Mouse (Mus musculus): ENCODE data around the gene Rhox4f. TPM values are rescaled to one million over a fixed set of nuclear protein-coding genes. Genes with fewer than 3 reads are reported as not detected.

Rhox4f gene
- not detected for polyA plus RNA-seq (2014; fragmentation: Illumina TruSeq; extraction: RNeasy Lipid Tissue Mini Kit (QIAGEN cat#74804); ENCODE audit: low read depth, low replicate concordance)

DNA sequence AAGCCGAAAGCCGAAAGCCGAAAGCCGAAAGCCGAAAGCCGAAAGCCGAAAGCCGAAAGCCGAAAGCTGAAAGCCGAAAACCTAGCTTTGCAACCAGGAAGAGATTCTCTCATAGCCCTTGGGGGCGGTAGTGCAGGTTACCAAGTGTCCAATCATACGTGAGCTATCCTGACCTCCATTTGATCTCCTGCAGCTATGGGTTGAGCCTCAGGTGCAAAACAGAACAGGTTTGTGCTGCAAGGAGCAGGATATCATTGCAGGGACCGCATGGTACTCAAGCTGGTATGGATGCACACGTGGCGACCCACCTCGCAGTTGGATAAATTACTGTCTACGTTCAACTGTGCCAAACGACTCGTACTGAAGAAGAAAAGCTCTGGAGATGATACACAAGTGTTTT is at the start of gene Rhox4f:
TSS of gene Rhox4f (minus strand) at position 101 of the 400 bp plus-strand sequence.

DNA sequence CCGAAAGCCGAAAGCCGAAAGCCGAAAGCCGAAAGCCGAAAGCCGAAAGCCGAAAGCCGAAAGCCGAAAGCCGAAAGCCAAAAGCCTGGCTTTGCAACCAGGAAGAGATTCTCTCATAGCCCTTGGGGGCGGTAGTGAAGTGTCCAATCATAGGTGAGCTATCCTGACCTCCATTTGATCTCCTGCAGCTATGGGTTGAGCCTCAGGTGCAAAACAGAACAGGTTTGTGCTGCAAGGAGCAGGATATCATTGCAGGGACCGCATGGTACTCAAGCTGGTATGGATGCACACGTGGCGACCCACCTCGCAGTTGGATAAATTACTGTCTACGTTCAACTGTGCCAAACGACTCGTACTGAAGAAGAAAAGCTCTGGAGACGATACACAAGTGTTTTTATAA is 43.7 kb upstream of the Rhox4f start, which contains the start of gene Rhox4g:
TSS of gene Rhox4g (minus strand) at position 101 of the 400 bp plus-strand sequence.

DNA sequence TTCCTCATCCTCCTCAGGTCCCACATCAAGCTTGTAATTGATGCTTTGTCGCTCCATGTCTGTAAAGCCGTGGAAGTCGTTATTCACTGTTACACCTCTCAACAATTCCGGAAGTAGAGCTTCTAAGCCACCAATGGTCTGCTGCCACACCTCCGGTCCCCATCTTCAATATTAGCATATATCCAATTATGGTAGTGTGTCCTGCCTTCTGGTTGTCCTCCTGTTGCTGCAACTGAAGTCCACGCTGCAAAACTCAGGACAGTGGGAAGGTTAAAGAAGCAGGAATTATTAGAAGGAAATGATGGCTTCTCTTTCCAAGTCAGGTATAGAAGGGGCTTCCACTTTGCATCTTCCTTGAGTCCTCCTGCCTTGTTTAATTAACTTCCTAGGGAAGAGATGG is 35.9 kb upstream of the Rhox4f start, which contains the start of gene Rhox2g:
TSS of gene Rhox2g (minus strand) at position 101 of the 400 bp plus-strand sequence.

DNA sequence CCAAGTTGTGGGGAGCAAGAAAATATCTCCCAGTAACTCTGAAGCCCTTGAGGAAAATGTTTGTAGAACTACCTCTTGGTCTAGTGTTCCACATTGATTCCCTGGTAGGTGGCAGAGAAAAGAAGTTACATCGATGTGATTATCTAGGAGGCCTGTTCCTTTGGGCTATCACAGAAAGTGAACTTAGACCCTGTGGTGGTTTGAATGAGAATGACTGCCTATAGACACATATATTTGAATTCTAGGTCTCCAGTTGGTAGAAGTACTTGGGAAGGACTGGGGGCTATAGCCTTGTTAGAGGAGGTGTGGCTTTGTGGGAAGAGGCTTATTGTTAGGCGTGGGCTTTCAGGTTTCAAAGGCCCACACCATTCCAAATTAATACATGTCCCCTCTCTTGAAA is 21.0 kb upstream of the Rhox4f start, which contains the start of gene Rhox3g:
TSS of gene Rhox3g (minus strand) at position 101 of the 400 bp plus-strand sequence.

DNA sequence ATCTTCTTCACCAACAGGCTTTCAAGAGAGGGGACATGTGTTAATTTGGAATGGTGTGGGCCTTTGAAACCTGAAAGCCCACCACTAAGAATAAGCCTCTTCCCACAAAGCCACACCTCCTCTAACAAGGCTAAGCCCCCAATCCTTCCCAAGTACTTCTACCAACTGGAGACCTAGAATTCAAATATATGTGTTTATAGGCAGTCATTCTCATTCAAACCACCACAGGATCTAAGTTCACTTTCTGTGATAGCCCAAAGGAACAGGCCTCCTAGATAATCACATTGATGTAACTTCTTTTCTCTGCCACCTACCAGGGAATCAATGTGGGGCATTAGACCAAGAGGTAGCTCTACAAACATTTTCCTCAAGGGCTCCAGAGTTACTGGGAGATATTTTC is 26.8 kb downstream of the Rhox4f start, which contains the start of gene Rhox3f:
TSS of gene Rhox3f (plus strand) at position 301 of the 400 bp plus-strand sequence.

DNA sequence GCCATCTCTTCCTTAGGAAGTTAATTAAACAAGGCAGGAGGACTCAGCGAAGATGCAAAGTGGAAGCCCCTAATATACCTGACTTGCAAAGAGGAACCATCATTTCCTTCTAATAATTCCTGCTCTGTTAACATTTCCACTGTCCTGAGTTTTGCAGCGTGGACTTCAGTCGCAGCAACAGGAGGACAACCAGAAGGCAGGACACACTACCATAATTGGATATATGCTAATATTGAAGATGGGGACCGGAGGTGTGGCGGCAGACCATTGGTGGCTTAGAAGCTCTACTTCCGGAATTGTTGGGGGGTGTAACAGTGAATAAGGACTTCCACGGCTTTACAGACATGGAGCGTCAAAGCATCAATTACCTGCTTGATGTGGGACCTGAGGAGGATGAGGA is 36.4 kb downstream of the Rhox4f start, which contains the start of gene Rhox2f:
TSS of gene Rhox2f (plus strand) at position 301 of the 400 bp plus-strand sequence.

DNA sequence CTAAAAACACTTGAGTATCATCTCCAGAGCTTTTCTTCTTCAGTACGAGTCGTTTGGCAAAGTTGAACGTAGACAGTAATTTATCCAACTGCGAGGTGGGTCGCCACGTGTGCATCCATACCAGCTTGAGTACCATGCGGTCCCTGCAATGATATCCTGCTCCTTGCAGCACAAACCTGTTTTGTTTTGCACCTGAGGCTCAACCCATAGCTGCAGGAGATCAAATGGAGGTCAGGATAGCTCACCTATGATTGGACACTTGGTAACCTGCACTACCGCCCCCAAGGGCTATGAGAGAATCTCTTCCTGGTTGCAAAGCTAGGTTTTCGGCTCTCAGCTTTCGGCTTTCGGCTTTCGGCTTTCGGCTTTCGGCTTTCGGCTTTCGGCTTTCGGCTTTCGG is 50.4 kb downstream of the Rhox4f start, which contains the start of gene Rhox4e:
TSS of gene Rhox4e (plus strand) at position 301 of the 400 bp plus-strand sequence.

Other genes starting within 250 kb of the Rhox4f start
- gene Rhox3a2, start 227.7 kb downstream of the Rhox4f start, polyA plus RNA-seq (2014; fragmentation: Illumina TruSeq; extraction: RNeasy Lipid Tissue Mini Kit (QIAGEN cat#74804); ENCODE audit: low read depth, low replicate concordance): not detected
- not detected for gene Rhox4a2, start 216.9 kb downstream of the Rhox4f start, polyA plus RNA-seq (2014; fragmentation: Illumina TruSeq; extraction: RNeasy Lipid Tissue Mini Kit (QIAGEN cat#74804); ENCODE audit: low read depth, low replicate concordance)
- gene Rhox2b, start 195.6 kb downstream of the Rhox4f start, polyA plus RNA-seq (2014; fragmentation: Illumina TruSeq; extraction: RNeasy Lipid Tissue Mini Kit (QIAGEN cat#74804); ENCODE audit: low read depth, low replicate concordance): not detected
- not detected for gene Rhox4b, start 175.2 kb downstream of the Rhox4f start, polyA plus RNA-seq (2014; fragmentation: Illumina TruSeq; extraction: RNeasy Lipid Tissue Mini Kit (QIAGEN cat#74804); ENCODE audit: low read depth, low replicate concordance)
- gene Rhox2c, start 154.0 kb downstream of the Rhox4f start, polyA plus RNA-seq (2014; fragmentation: Illumina TruSeq; extraction: RNeasy Lipid Tissue Mini Kit (QIAGEN cat#74804); ENCODE audit: low read depth, low replicate concordance): not detected
- not detected for gene Rhox3c, start 149.1 kb downstream of the Rhox4f start, polyA plus RNA-seq (2014; fragmentation: Illumina TruSeq; extraction: RNeasy Lipid Tissue Mini Kit (QIAGEN cat#74804); ENCODE audit: low read depth, low replicate concordance)
- gene Rhox4c, start 127.4 kb downstream of the Rhox4f start, polyA plus RNA-seq (2014; fragmentation: Illumina TruSeq; extraction: RNeasy Lipid Tissue Mini Kit (QIAGEN cat#74804); ENCODE audit: low read depth, low replicate concordance): not detected
- not detected for gene Rhox2d, start 114.3 kb downstream of the Rhox4f start, polyA plus RNA-seq (2014; fragmentation: Illumina TruSeq; extraction: RNeasy Lipid Tissue Mini Kit (QIAGEN cat#74804); ENCODE audit: low read depth, low replicate concordance)
- gene Rhox4d, start 93.3 kb downstream of the Rhox4f start, polyA plus RNA-seq (2014; fragmentation: Illumina TruSeq; extraction: RNeasy Lipid Tissue Mini Kit (QIAGEN cat#74804); ENCODE audit: low read depth, low replicate concordance): not detected
- not detected for gene Rhox2e, start 77.3 kb downstream of the Rhox4f start, polyA plus RNA-seq (2014; fragmentation: Illumina TruSeq; extraction: RNeasy Lipid Tissue Mini Kit (QIAGEN cat#74804); ENCODE audit: low read depth, low replicate concordance)
- gene Rhox3e, start 65.7 kb downstream of the Rhox4f start, polyA plus RNA-seq (2014; fragmentation: Illumina TruSeq; extraction: RNeasy Lipid Tissue Mini Kit (QIAGEN cat#74804); ENCODE audit: low read depth, low replicate concordance): not detected
- not detected for gene Rhox4e, start 50.3 kb downstream of the Rhox4f start, polyA plus RNA-seq (2014; fragmentation: Illumina TruSeq; extraction: RNeasy Lipid Tissue Mini Kit (QIAGEN cat#74804); ENCODE audit: low read depth, low replicate concordance)
- gene Rhox2f, start 36.3 kb downstream of the Rhox4f start, polyA plus RNA-seq (2014; fragmentation: Illumina TruSeq; extraction: RNeasy Lipid Tissue Mini Kit (QIAGEN cat#74804); ENCODE audit: low read depth, low replicate concordance): not detected
- gene Rhox3f, start 26.7 kb downstream of the Rhox4f start, polyA plus RNA-seq (2014; fragmentation: Illumina TruSeq; extraction: RNeasy Lipid Tissue Mini Kit (QIAGEN cat#74804); ENCODE audit: low read depth, low replicate concordance): not detected
- not detected for gene Rhox3g, start 20.9 kb upstream of the Rhox4f start, polyA plus RNA-seq (2014; fragmentation: Illumina TruSeq; extraction: RNeasy Lipid Tissue Mini Kit (QIAGEN cat#74804); ENCODE audit: low read depth, low replicate concordance)
- not detected for gene Rhox2g, start 35.8 kb upstream of the Rhox4f start, polyA plus RNA-seq (2014; fragmentation: Illumina TruSeq; extraction: RNeasy Lipid Tissue Mini Kit (QIAGEN cat#74804); ENCODE audit: low read depth, low replicate concordance)
- not detected for gene Rhox4g, start 43.6 kb upstream of the Rhox4f start, polyA plus RNA-seq (2014; fragmentation: Illumina TruSeq; extraction: RNeasy Lipid Tissue Mini Kit (QIAGEN cat#74804); ENCODE audit: low read depth, low replicate concordance)
- gene Rhox3h, start 61.1 kb upstream of the Rhox4f start, polyA plus RNA-seq (2014; fragmentation: Illumina TruSeq; extraction: RNeasy Lipid Tissue Mini Kit (QIAGEN cat#74804); ENCODE audit: low read depth, low replicate concordance): not detected
- not detected for gene Rhox2h, start 65.6 kb upstream of the Rhox4f start, polyA plus RNA-seq (2014; fragmentation: Illumina TruSeq; extraction: RNeasy Lipid Tissue Mini Kit (QIAGEN cat#74804); ENCODE audit: low read depth, low replicate concordance)
- not detected for gene Rhox5, start 197.1 kb upstream of the Rhox4f start, polyA plus RNA-seq (2014; fragmentation: Illumina TruSeq; extraction: RNeasy Lipid Tissue Mini Kit (QIAGEN cat#74804); ENCODE audit: low read depth, low replicate concordance)
- gene Rhox6, start 219.2 kb upstream of the Rhox4f start, polyA plus RNA-seq (2014; fragmentation: Illumina TruSeq; extraction: RNeasy Lipid Tissue Mini Kit (QIAGEN cat#74804); ENCODE audit: low read depth, low replicate concordance): not detected
- not detected for gene Rhox7a, start 224.0 kb upstream of the Rhox4f start, polyA plus RNA-seq (2014; fragmentation: Illumina TruSeq; extraction: RNeasy Lipid Tissue Mini Kit (QIAGEN cat#74804); ENCODE audit: low read depth, low replicate concordance)